Mouse (Mus musculus) layer of hippocampus, postnatal 14 days (tissue): ENCODE measurements at regions not wholly inside any gene's neighbourhood (a gene's known extent, or its start where the extent isn't known, plus 50 kb on each side); places are given as distances from the start of the nearest gene placed in this dataset.
A peak's percentile ranks its signal among the peaks of the same experiment; 100 is the strongest.

ENCODE experiments used
- DNase-seq, 2 experiments: peaks; one replicate each; pipeline ENCODE4 v3.0.0; 2021 to 2022; ENCODE audit warnings: low spot score in 2 of 2, mixed read lengths in 1 of 2

- DNase-seq: no peak
Observed at GRCm38 (mm10) chr10:117896911-117897643, 51.2 kb upstream of the Rap1b start.

GRCm38 (mm10) chr10:117897766-117898165 is 51.9 kb upstream of the Rap1b start:
- no peak for DNase-seq

GRCm38 (mm10) chr10:117898391-117898790 is 52.6 kb upstream of the Rap1b start:
- DNase-seq: no peak

GRCm38 (mm10) chr10:117899410-117899935 is 53.6 kb upstream of the Rap1b start:
- DNase-seq: peak in 1 of 2 experiments; percentile 22

- peak; percentile 16 to 18 for DNase-seq
Observed at GRCm38 (mm10) chr10:117905666-117906266, 59.9 kb upstream of the Rap1b start.

- DNase-seq: peak; percentile 46 to 69
Observed at GRCm38 (mm10) chr10:117906267-117906811, 60.5 kb upstream of the Rap1b start.

- DNase-seq: peak; percentile 16 to 44
Observed at GRCm38 (mm10) chr10:117908079-117908675, 62.3 kb upstream of the Rap1b start.

- no peak for DNase-seq
Observed at GRCm38 (mm10) chr10:117909155-117909554, 63.3 kb upstream of the Rap1b start.

GRCm38 (mm10) chr10:117909811-117910239 is 64.0 kb upstream of the Rap1b start:
- no peak for DNase-seq

GRCm38 (mm10) chr10:117910426-117910825 is 64.6 kb upstream of the Rap1b start:
- no peak for DNase-seq

- no peak for DNase-seq
Observed at GRCm38 (mm10) chr10:117915011-117915735, 69.3 kb upstream of the Rap1b start.

- no peak for DNase-seq
Observed at GRCm38 (mm10) chr10:117916280-117916679, 70.4 kb upstream of the Rap1b start.

- DNase-seq: no peak
Observed at GRCm38 (mm10) chr10:117917870-117918269, 72.0 kb upstream of the Rap1b start.

GRCm38 (mm10) chr10:117918616-117919015 is 72.8 kb upstream of the Rap1b start:
- no peak for DNase-seq

- no peak for DNase-seq
Observed at GRCm38 (mm10) chr10:117919186-117919941, 73.5 kb upstream of the Rap1b start.

- DNase-seq: no peak
Observed at GRCm38 (mm10) chr10:117925186-117925585, 79.4 kb upstream of the Rap1b start.

GRCm38 (mm10) chr10:117925611-117926555 is 80.0 kb upstream of the Rap1b start:
- no peak for DNase-seq

- DNase-seq: no peak
Observed at GRCm38 (mm10) chr10:117928998-117929397, 83.2 kb upstream of the Rap1b start.

GRCm38 (mm10) chr10:117934797-117935196 is 89.0 kb upstream of the Rap1b start:
- no peak for DNase-seq
